Mouse (Mus musculus) C2C12 (cell line): ENCODE data around the gene Gm20696.

Experiments used
- CEBPB ChIP-seq: IDR thresholded peaks from one replicate; pipeline ENCODE4 v1.6.1; 2011; ENCODE audit warnings: low read depth, mild to moderate bottlenecking, control low read depth, moderate library complexity
- CTCF ChIP-seq: IDR thresholded peaks from one replicate; pipeline ENCODE4 v1.5.1; 2011; ENCODE audit not compliant: control insufficient read depth, insufficient read depth, insufficient read length
- FOSL1 ChIP-seq: IDR thresholded peaks from one replicate; pipeline ENCODE4 v1.8.0; 2011; ENCODE audit warnings: mild to moderate bottlenecking, low read length; ENCODE audit not compliant: poor library complexity, insufficient read depth, severe bottlenecking

DNA sequence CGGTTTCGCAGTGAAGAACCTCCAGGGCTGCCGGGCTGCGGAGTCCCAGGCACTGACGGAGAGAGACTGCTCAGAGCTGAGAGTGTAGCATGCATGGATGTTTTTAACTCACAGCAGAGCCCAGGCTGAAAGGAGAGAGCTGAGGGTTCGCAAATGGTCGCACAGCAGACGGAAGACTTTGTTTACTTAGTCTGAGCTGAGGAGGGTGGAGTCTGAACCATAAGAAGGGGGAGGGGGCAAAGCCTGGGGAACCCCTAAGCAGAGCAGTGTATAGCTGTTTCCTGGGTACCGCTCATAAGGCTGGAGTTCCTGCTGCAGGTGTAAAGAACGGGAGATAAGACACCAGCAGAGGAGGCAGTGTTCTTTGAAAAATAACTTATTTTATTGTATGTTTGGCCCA lies 20.3 kb downstream of the Gm20696 start:
- TF ChIP-seq CTCF (no peak), FOSL1 (no peak), CEBPB (no peak)
